In genomic region chr17:27565942-27566267, GRCm38 (mm10) we compare ENCODE assay signal across 8 mouse cellular contexts. TPM values are rescaled to one million over a fixed set of nuclear protein-coding genes. Genes with fewer than 3 reads are reported as not detected.
DNase-seq lines count a peak whose midpoint lies in the region; ATAC-seq and TF ChIP-seq lines count a peak whose summit lies in the region.

No protein-coding gene starts in this region.

- 1% methylated on average over 13 of the region's 13 CpGs for WGBS in spleen, adult 2 months
- 0% methylated on average over 13 of the region's 13 CpGs for WGBS in limb, embryonic 14.5 days
- under 1% methylated on average over 13 of the region's 13 CpGs for WGBS in stomach, embryonic 15.5 days

- H3K9ac ChIP-seq in limb, embryonic 14.5 days (ENCODE audit: low read depth, low read length, severe bottlenecking): peak overlapping the region; percentile 55
- 0 out of 2 replicates have a peak overlapping the region, but pooled peaks have one; percentile 4 for H3K9ac ChIP-seq in stomach, embryonic 15.5 days

- no peak for TF ChIP-seq CTCF in spleen, adult 2 months (IDR thresholded peaks at IDR 0.05; ENCODE audit: extremely low read depth, insufficient read depth, insufficient read length, insufficient replicate concordance)

- no peak for ATAC-seq in erythroblast, adult 5-6 weeks (replicated peaks; ENCODE audit: low FRiP score, poor library complexity, severe bottlenecking)
- no peak; the same call in 1 of the 2 replicates for ATAC-seq in limb, embryonic 14.5 days (ENCODE audit: low FRiP score, low read depth)
- ATAC-seq in stomach, embryonic 15.5 days (ENCODE audit: insufficient read depth, low FRiP score, low read depth): no peak

- no peaks in the 10 kb centered on the region for H3K9me3 ChIP-seq in erythroblast, embryonic 14.5 days (ENCODE audit: control insufficient read depth, low read length)
- H3K9me3 ChIP-seq in limb, embryonic 14.5 days (ENCODE audit: control insufficient read depth, low read length): no peaks in the 10 kb centered on the region
- no peaks in the 10 kb centered on the region for H3K9me3 ChIP-seq in stomach, embryonic 15.5 days

- TF ChIP-seq POLR2A in spleen, adult 2 months (IDR thresholded peaks at IDR 0.05; ENCODE audit: low read depth, low read length): no peak
- no peak for TF ChIP-seq POLR2A in limb, embryonic 14.5 days (IDR thresholded peaks at IDR 0.05; ENCODE audit: borderline replicate concordance, extremely low read depth, insufficient read depth, insufficient read length)

- H3K27me3 ChIP-seq in erythroblast, embryonic 14.5 days (ENCODE audit: control insufficient read depth): peaks cover 21% of the 10 kb centered on the region
- H3K27me3 ChIP-seq in spleen, adult 2 months (ENCODE audit: control insufficient read depth, insufficient read depth, low read length): no peaks in the 10 kb centered on the region
- no peaks in the 10 kb centered on the region for H3K27me3 ChIP-seq in limb, embryonic 14.5 days (ENCODE audit: control insufficient read depth, insufficient read depth, low read length)
- no peaks in the 10 kb centered on the region for H3K27me3 ChIP-seq in stomach, embryonic 15.5 days (replicated peaks)

- DNase-seq in spleen, adult 2 months (ENCODE audit: low read depth in 1 of 2, low spot score in 2 of 2): no peak
- DNase-seq in spleen, postnatal 14 days (ENCODE audit: low spot score in 2 of 2): no peak
- DNase-seq in limb, embryonic 14.5 days (ENCODE audit: low spot score): no peak
- DNase-seq in adrenal gland, postnatal 25 days: no peak
- no peak for DNase-seq in right cerebral cortex, postnatal 36 days (ENCODE audit: low spot score in 2 of 2)

- peak overlapping the region; percentile 95 for H3K4me2 ChIP-seq in limb, embryonic 14.5 days (replicated peaks; ENCODE audit: low read depth, low read length, severe bottlenecking)
- peak overlapping the region; percentile 97 for H3K4me2 ChIP-seq in stomach, embryonic 15.5 days

- H3K36me3 ChIP-seq in erythroblast, embryonic 14.5 days (ENCODE audit: control insufficient read depth): peaks cover 22% of the 10 kb centered on the region
- peaks cover 9% of the 10 kb centered on the region for H3K36me3 ChIP-seq in spleen, adult 2 months (ENCODE audit: control insufficient read depth, insufficient read depth, low read length)
- H3K36me3 ChIP-seq in limb, embryonic 14.5 days (ENCODE audit: control insufficient read depth, insufficient read depth, low read length): peaks cover 9% of the 10 kb centered on the region
- no peaks in the 10 kb centered on the region for H3K36me3 ChIP-seq in stomach, embryonic 15.5 days

- peaks cover 45% of the 10 kb centered on the region for H3K4me1 ChIP-seq in erythroblast, embryonic 14.5 days (ENCODE audit: control insufficient read depth)
- peaks cover 9% of the 10 kb centered on the region; the same call in 1 of the 2 replicates for H3K4me1 ChIP-seq in spleen, adult 2 months (ENCODE audit: control insufficient read depth, insufficient read depth, insufficient read length)
- 0 out of 2 replicates have a peak, but pooled peaks cover 7% of the 10 kb centered on the region for H3K4me1 ChIP-seq in limb, embryonic 14.5 days (ENCODE audit: control insufficient read depth, insufficient read depth, low read length)
- H3K4me1 ChIP-seq in stomach, embryonic 15.5 days: peaks cover 21% of the 10 kb centered on the region

- H3K27ac ChIP-seq in spleen, adult 2 months (ENCODE audit: insufficient read depth, low read length): no peak overlapping the region
- no peak overlapping the region for H3K27ac ChIP-seq in limb, embryonic 14.5 days (replicated peaks; ENCODE audit: low read depth, low read length)
- no peak overlapping the region for H3K27ac ChIP-seq in stomach, embryonic 15.5 days

- H3K4me3 ChIP-seq in erythroblast, embryonic 14.5 days (replicated peaks): peak overlapping the region; percentile 75
- peak overlapping the region; percentile 75 for H3K4me3 ChIP-seq in spleen, adult 2 months (ENCODE audit: extremely low read depth, insufficient read depth, insufficient read length)
- H3K4me3 ChIP-seq in limb, embryonic 14.5 days (replicated peaks; ENCODE audit: low read length): peak overlapping the region; percentile 69
- peak overlapping the region; percentile 68 for H3K4me3 ChIP-seq in stomach, embryonic 15.5 days (replicated peaks)

RNA-seq across cellular contexts. Expression of gene AI413582, which starts 0.3 kb away (rescaled TPM):
- polyA plus RNA-seq in erythroblast, embryonic 14.5 days (2012): 3.6 and 3.7 TPM in 2 replicates
- total RNA-seq in erythroblast, adult 5-6 weeks (2015; ENCODE audit: low replicate concordance): 14.0 and 15.4 TPM in 2 replicates
- total RNA-seq in erythroblast, adult 5-6 weeks (2017; ENCODE audit: low replicate concordance): 4.5 and 5.9 TPM in 2 replicates
- polyA plus RNA-seq in spleen, adult 2 months (2012; rRNA removed): 72.6 and 89.9 TPM in 2 replicates
- polyA plus RNA-seq in limb, embryonic 14.5 days (2012; rRNA removed): 24.1 and 28.0 TPM in 2 replicates
- 31.4 and 31.9 TPM in 2 replicates for polyA plus RNA-seq in limb, embryonic 14.5 days (2014; fragmentation: Nextera tagmentation; extraction: Ambion mirVana)
- polyA plus RNA-seq in stomach, embryonic 15.5 days (2015; fragmentation: Nextera tagmentation; extraction: Ambion mirVana): 23.6 and 33.1 TPM in 2 replicates
- total RNA-seq in adrenal gland, postnatal 25 days (2021): 12.7 and 27.6 TPM in 2 replicates

RNA-seq across cellular contexts. Expression of gene Hmga1, which starts 9.6 kb away (rescaled TPM):
- polyA plus RNA-seq in erythroblast, embryonic 14.5 days (2012): 57.3 and 59.4 TPM in 2 replicates
- 63.4 and 75.7 TPM in 2 replicates for total RNA-seq in erythroblast, adult 5-6 weeks (2015; ENCODE audit: low replicate concordance)
- total RNA-seq in erythroblast, adult 5-6 weeks (2017; ENCODE audit: low replicate concordance): 14.4 and 29.6 TPM in 2 replicates
- 78.5 and 124 TPM in 2 replicates for polyA plus RNA-seq in spleen, adult 2 months (2012; rRNA removed)
- 196 and 250 TPM in 2 replicates for polyA plus RNA-seq in limb, embryonic 14.5 days (2012; rRNA removed)
- 227 and 235 TPM in 2 replicates for polyA plus RNA-seq in limb, embryonic 14.5 days (2014; fragmentation: Nextera tagmentation; extraction: Ambion mirVana)
- polyA plus RNA-seq in stomach, embryonic 15.5 days (2015; fragmentation: Nextera tagmentation; extraction: Ambion mirVana): 193 and 215 TPM in 2 replicates
- 14.3 and 15.5 TPM in 2 replicates for total RNA-seq in adrenal gland, postnatal 25 days (2021)

RNA-seq across cellular contexts. Expression of gene Grm4, which starts 44.7 kb away (rescaled TPM):
- polyA plus RNA-seq in erythroblast, embryonic 14.5 days (2012): not detected in 2 replicates
- total RNA-seq in erythroblast, adult 5-6 weeks (2015; ENCODE audit: low replicate concordance): not detected in 2 replicates
- not detected in 2 replicates for total RNA-seq in erythroblast, adult 5-6 weeks (2017; ENCODE audit: low replicate concordance)
- polyA plus RNA-seq in spleen, adult 2 months (2012; rRNA removed): 0.06 and 0.11 TPM in 2 replicates
- 1.6 and 2.2 TPM in 2 replicates for polyA plus RNA-seq in limb, embryonic 14.5 days (2012; rRNA removed)
- polyA plus RNA-seq in limb, embryonic 14.5 days (2014; fragmentation: Nextera tagmentation; extraction: Ambion mirVana): 0.75 and 1.0 TPM in 2 replicates
- 0.15 and 0.35 TPM in 2 replicates for polyA plus RNA-seq in stomach, embryonic 15.5 days (2015; fragmentation: Nextera tagmentation; extraction: Ambion mirVana)
- 3.1 and 4.8 TPM in 2 replicates for total RNA-seq in adrenal gland, postnatal 25 days (2021)

RNA-seq across cellular contexts. Expression of gene Nudt3, which starts 57.4 kb away (rescaled TPM):
- polyA plus RNA-seq in erythroblast, embryonic 14.5 days (2012): 5.1 and 6.4 TPM in 2 replicates
- 16.9 and 23.6 TPM in 2 replicates for total RNA-seq in erythroblast, adult 5-6 weeks (2015; ENCODE audit: low replicate concordance)
- 26.0 and 34.3 TPM in 2 replicates for total RNA-seq in erythroblast, adult 5-6 weeks (2017; ENCODE audit: low replicate concordance)
- 43.2 and 55.6 TPM in 2 replicates for polyA plus RNA-seq in spleen, adult 2 months (2012; rRNA removed)
- polyA plus RNA-seq in limb, embryonic 14.5 days (2012; rRNA removed): 116 and 121 TPM in 2 replicates
- polyA plus RNA-seq in limb, embryonic 14.5 days (2014; fragmentation: Nextera tagmentation; extraction: Ambion mirVana): 35.7 and 36.8 TPM in 2 replicates
- 78.6 and 79.3 TPM in 2 replicates for polyA plus RNA-seq in stomach, embryonic 15.5 days (2015; fragmentation: Nextera tagmentation; extraction: Ambion mirVana)
- 194 and 219 TPM in 2 replicates for total RNA-seq in adrenal gland, postnatal 25 days (2021)
